Mouse (Mus musculus): ENCODE results near the gene Lgals9.

- TF ChIP-seq POLR2A (IDR thresholded peaks at IDR 0.05; ENCODE audit: insufficient read depth, low read depth, low read length), result no peak
- TF ChIP-seq CTCF (IDR thresholded peaks at IDR 0.05; ENCODE audit: insufficient read depth, low read depth, low read length), result no peak
Measured at GRCm38 (mm10) chr11:78986311-78987002, 1.7 kb upstream of the Lgals9 start.

Measured in olfactory bulb, adult 2 months (tissue).